Comparison of ENCODE assay signal across 20 mouse cellular contexts in the genomic region with DNA sequence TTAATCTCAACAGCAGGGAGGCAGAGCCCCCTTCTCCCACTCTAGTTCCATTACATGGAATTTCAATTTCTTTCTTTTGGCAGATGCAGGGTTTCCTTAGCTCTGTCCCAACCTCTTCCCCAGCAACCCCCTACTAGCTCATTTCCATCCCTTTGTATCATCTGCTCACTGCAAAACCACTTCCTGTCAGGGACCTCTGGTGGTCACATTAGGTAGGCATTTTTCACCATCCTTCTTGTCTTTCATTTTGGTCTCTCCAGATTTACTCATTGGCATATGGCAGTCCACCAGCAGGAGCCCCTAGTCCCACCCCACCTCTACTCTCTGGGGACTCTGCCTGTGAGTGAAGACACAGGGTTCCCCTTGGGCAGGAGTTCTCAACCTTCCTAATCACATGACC.
DNase-seq lines count a peak whose midpoint lies in the region; ATAC-seq and TF ChIP-seq lines count a peak whose summit lies in the region.
"Had no signal": no experiment of that assay in that cellular context is flagged by ENCODE, and none has a peak within 500 bp of the region (broad histone marks: within the 10 kb centered on the region; RNA-seq: fewer than 3 reads in every experiment).

No protein-coding gene starts in this region.

- peak; percentile 17; the same call in 1 of the 2 replicates for TF ChIP-seq CTCF in forebrain, postnatal 0 days (IDR thresholded peaks at IDR 0.05; ENCODE audit: low read depth)
- TF ChIP-seq CTCF in liver, embryonic 14.5 days (IDR thresholded peaks at IDR 0.05; ENCODE audit: low read depth), result 0 out of 2 replicates have a peak, but pooled peaks have one; percentile 2

- ATAC-seq in forebrain, postnatal 0 days, result no peak
- no peak for ATAC-seq in forebrain, embryonic 13.5 days
- ATAC-seq in liver, embryonic 14.5 days (ENCODE audit: insufficient read depth), result no peak
- ATAC-seq in liver, embryonic 11.5 days (replicated peaks; ENCODE audit: low FRiP score), result no peak
- ATAC-seq: activated CD4-positive, CD25-positive, alpha-beta regulatory T cell, adult 4 months had no signal

- DNase-seq in forebrain, postnatal 0 days, result no peak
- DNase-seq in liver, embryonic 14.5 days (ENCODE audit: low read depth in 3 of 3, low spot score in 3 of 3), result no peak
- DNase-seq in liver, embryonic 11.5 days (ENCODE audit: low spot score), result no peak
- DNase-seq in 416B (ENCODE audit: low read depth) (peak; percentile 3), ES-CJ7 (ENCODE audit: low read depth, low spot score) (peak; percentile 52)
- DNase-seq in spleen, postnatal 10 days (ENCODE audit: low spot score in 2 of 2), result no peak
- DNase-seq in right cerebral cortex, adult 2 months (ENCODE audit: low spot score in 2 of 2), result no peak
- DNase-seq: adrenal gland, postnatal 25 days; cerebellum, adult 8-10 months; heart, adult 11 months; layer of hippocampus, adult 9-11 months; right cerebral cortex, postnatal 14 days had no signal

- H3K27me3 ChIP-seq in forebrain, postnatal 0 days (ENCODE audit: insufficient read depth, low read length), result no peaks in the 10 kb centered on the region
- H3K27me3 ChIP-seq in forebrain, embryonic 13.5 days, result no peaks in the 10 kb centered on the region
- no peaks in the 10 kb centered on the region for H3K27me3 ChIP-seq in liver, embryonic 14.5 days (ENCODE audit: control insufficient read depth, insufficient read depth, low read length)
- no peaks in the 10 kb centered on the region for H3K27me3 ChIP-seq in liver, embryonic 11.5 days (replicated peaks; ENCODE audit: control insufficient read depth, insufficient read depth, low read length)
- H3K27me3 ChIP-seq: embryonic facial prominence, embryonic 13.5 days; heart, embryonic 15.5 days; lung, embryonic 15.5 days; megakaryocyte, embryonic 14.5 days; neural tube, embryonic 13.5 days had no signal

- H3K36me3 ChIP-seq in forebrain, postnatal 0 days (ENCODE audit: insufficient read depth), result no peaks in the 10 kb centered on the region
- H3K36me3 ChIP-seq in forebrain, embryonic 13.5 days (ENCODE audit: poor library complexity, severe bottlenecking), result no peaks in the 10 kb centered on the region
- H3K36me3 ChIP-seq in liver, embryonic 14.5 days (replicated peaks; ENCODE audit: control insufficient read depth, insufficient read depth, low read depth), result no peaks in the 10 kb centered on the region
- no peaks in the 10 kb centered on the region for H3K36me3 ChIP-seq in liver, embryonic 11.5 days (ENCODE audit: control insufficient read depth, insufficient read depth, low read length)
- H3K36me3 ChIP-seq: embryonic facial prominence, embryonic 13.5 days; heart, embryonic 15.5 days; hindbrain, embryonic 10.5 days; lung, embryonic 15.5 days; neural tube, embryonic 13.5 days had no signal

- no peaks in the 10 kb centered on the region for H3K4me1 ChIP-seq in forebrain, postnatal 0 days (ENCODE audit: insufficient read depth)
- no peaks in the 10 kb centered on the region for H3K4me1 ChIP-seq in forebrain, embryonic 13.5 days
- no peaks in the 10 kb centered on the region for H3K4me1 ChIP-seq in liver, embryonic 14.5 days (replicated peaks; ENCODE audit: control insufficient read depth in 2 of 2, insufficient read depth in 2 of 2, low read length in 1 of 2)
- no peaks in the 10 kb centered on the region for H3K4me1 ChIP-seq in liver, embryonic 11.5 days (replicated peaks; ENCODE audit: control insufficient read depth, insufficient read depth, low read length)
- H3K4me1 ChIP-seq: embryonic facial prominence, embryonic 13.5 days; heart, embryonic 15.5 days; hindbrain, embryonic 10.5 days; lung, embryonic 15.5 days; megakaryocyte, embryonic 14.5 days had no signal

- H3K27ac ChIP-seq in forebrain, postnatal 0 days (ENCODE audit: low read depth, low read length), result no peak overlapping the region
- no peak overlapping the region for H3K27ac ChIP-seq in forebrain, embryonic 13.5 days
- H3K27ac ChIP-seq in liver, embryonic 14.5 days, result no peak overlapping the region
- no peak overlapping the region for H3K27ac ChIP-seq in liver, embryonic 11.5 days (ENCODE audit: low read depth, low read length)
- H3K27ac ChIP-seq: embryonic facial prominence, embryonic 13.5 days; heart, embryonic 15.5 days; hindbrain, embryonic 10.5 days; lung, embryonic 15.5 days; neural tube, embryonic 13.5 days had no signal

- H3K9me3 ChIP-seq in forebrain, postnatal 0 days (ENCODE audit: low read length), result no peaks in the 10 kb centered on the region
- no peaks in the 10 kb centered on the region for H3K9me3 ChIP-seq in forebrain, embryonic 13.5 days (replicated peaks)
- no peaks in the 10 kb centered on the region for H3K9me3 ChIP-seq in liver, embryonic 14.5 days (ENCODE audit: control insufficient read depth, low read length)
- H3K9me3 ChIP-seq in liver, embryonic 11.5 days (ENCODE audit: control insufficient read depth, low read length), result no peaks in the 10 kb centered on the region
- H3K9me3 ChIP-seq: embryonic facial prominence, embryonic 13.5 days; heart, embryonic 15.5 days; hindbrain, embryonic 10.5 days; lung, embryonic 15.5 days; neural tube, embryonic 13.5 days had no signal

- H3K4me2 ChIP-seq in forebrain, postnatal 0 days (ENCODE audit: low read depth), result no peak overlapping the region
- H3K4me2 ChIP-seq in forebrain, embryonic 13.5 days, result no peak overlapping the region
- H3K4me2 ChIP-seq in liver, embryonic 14.5 days (ENCODE audit: low read depth), result no peak overlapping the region
- no peak overlapping the region for H3K4me2 ChIP-seq in liver, embryonic 11.5 days
- H3K4me2 ChIP-seq: embryonic facial prominence, embryonic 13.5 days; heart, embryonic 15.5 days; lung, embryonic 15.5 days; neural tube, embryonic 13.5 days had no signal

- H3K4me3 ChIP-seq in forebrain, postnatal 0 days (ENCODE audit: low read depth, low read length), result no peak overlapping the region
- no peak overlapping the region for H3K4me3 ChIP-seq in forebrain, embryonic 13.5 days
- H3K4me3 ChIP-seq in liver, embryonic 14.5 days (ENCODE audit: insufficient read depth in 1 of 2, low read depth in 2 of 2, low read length in 2 of 2), result no peak overlapping the region
- H3K4me3 ChIP-seq in liver, embryonic 11.5 days (ENCODE audit: low read depth, low read length), result no peak overlapping the region
- H3K4me3 ChIP-seq: embryonic facial prominence, embryonic 13.5 days; heart, embryonic 15.5 days; hindbrain, embryonic 10.5 days; lung, embryonic 15.5 days; megakaryocyte, embryonic 14.5 days; neural tube, embryonic 13.5 days had no signal

- H3K9ac ChIP-seq in forebrain, postnatal 0 days, result no peak overlapping the region
- H3K9ac ChIP-seq in forebrain, embryonic 13.5 days, result no peak overlapping the region
- no peak overlapping the region for H3K9ac ChIP-seq in liver, embryonic 14.5 days (replicated peaks)
- no peak overlapping the region for H3K9ac ChIP-seq in liver, embryonic 11.5 days (ENCODE audit: low read depth, low read length)
- H3K9ac ChIP-seq: embryonic facial prominence, embryonic 13.5 days; heart, embryonic 15.5 days; lung, embryonic 15.5 days; neural tube, embryonic 13.5 days had no signal

- no peak for TF ChIP-seq EP300 in liver, embryonic 14.5 days (IDR thresholded peaks at IDR 0.05; ENCODE audit: low read depth)

Comparison
In these comparisons a context has a peak if more than half of its experiments do, and no peak if none do; other contexts are left out.
1. DNase-seq: peak in 416B (single experiment) and ES-CJ7 (single experiment); none in forebrain, postnatal 0 days (single experiment), liver, embryonic 14.5 days (0 of 3), liver, embryonic 11.5 days (single experiment), spleen, postnatal 10 days (0 of 2) and right cerebral cortex, adult 2 months (0 of 2).